ENCODE assay signal across 19 mouse cellular contexts in genomic region chr16:93462286-93462610, GRCm38 (mm10).
DNase-seq lines count a peak whose midpoint lies in the region; ATAC-seq lines count a peak whose summit lies in the region.
"Had no signal": no experiment of that assay in that cellular context is flagged by ENCODE, and none has a peak within 500 bp of the region (broad histone marks: within the 10 kb centered on the region; RNA-seq: fewer than 3 reads in every experiment).

No protein-coding gene starts in this region.

- H3K9me3 ChIP-seq in heart, embryonic 11.5 days (replicated peaks; ENCODE audit: control insufficient read depth, low read length) = no peaks in the 10 kb centered on the region
- no peaks in the 10 kb centered on the region for H3K9me3 ChIP-seq in intestine, embryonic 14.5 days (ENCODE audit: control insufficient read depth, low read length)
- no peaks in the 10 kb centered on the region for H3K9me3 ChIP-seq in intestine, embryonic 16.5 days (ENCODE audit: control insufficient read depth, low read length)
- H3K9me3 ChIP-seq in neural tube, embryonic 15.5 days (replicated peaks) = no peaks in the 10 kb centered on the region
- H3K9me3 ChIP-seq: embryonic facial prominence, embryonic 13.5 days; midbrain, embryonic 10.5 days had no signal

- H3K4me3 ChIP-seq in heart, embryonic 11.5 days (ENCODE audit: low read depth, low read length) = no peak overlapping the region
- no peak overlapping the region for H3K4me3 ChIP-seq in intestine, embryonic 14.5 days (ENCODE audit: low read depth, low read length)
- no peak overlapping the region for H3K4me3 ChIP-seq in intestine, embryonic 16.5 days (ENCODE audit: low read length)
- H3K4me3 ChIP-seq in neural tube, embryonic 15.5 days (replicated peaks) = no peak overlapping the region
- H3K4me3 ChIP-seq: embryonic facial prominence, embryonic 13.5 days; midbrain, embryonic 10.5 days had no signal

- no peak overlapping the region for H3K9ac ChIP-seq in heart, embryonic 11.5 days (ENCODE audit: low read depth, low read length)
- H3K9ac ChIP-seq in intestine, embryonic 14.5 days (ENCODE audit: low read length) = no peak overlapping the region
- H3K9ac ChIP-seq in intestine, embryonic 16.5 days (ENCODE audit: low read depth, low read length) = no peak overlapping the region
- no peak overlapping the region for H3K9ac ChIP-seq in neural tube, embryonic 15.5 days (replicated peaks)
- H3K9ac ChIP-seq: embryonic facial prominence, embryonic 13.5 days had no signal

- H3K27ac ChIP-seq in heart, embryonic 11.5 days (ENCODE audit: low read depth, low read length) = no peak overlapping the region
- H3K27ac ChIP-seq in intestine, embryonic 14.5 days (ENCODE audit: low read depth) = no peak overlapping the region
- no peak overlapping the region for H3K27ac ChIP-seq in intestine, embryonic 16.5 days (ENCODE audit: low read length)
- no peak overlapping the region for H3K27ac ChIP-seq in neural tube, embryonic 15.5 days (replicated peaks)
- H3K27ac ChIP-seq: embryonic facial prominence, embryonic 13.5 days; midbrain, embryonic 10.5 days had no signal

- 31% methylated on average over 8 of the region's 8 CpGs for WGBS in heart, embryonic 11.5 days (ENCODE audit: insufficient replicate concordance)
- WGBS in intestine, embryonic 14.5 days = 16% methylated on average over 8 of the region's 8 CpGs
- 25% methylated on average over 8 of the region's 8 CpGs for WGBS in intestine, embryonic 16.5 days
- 31% methylated on average over 8 of the region's 8 CpGs for WGBS in neural tube, embryonic 15.5 days

- peaks cover 11% of the 10 kb centered on the region for H3K27me3 ChIP-seq in heart, embryonic 11.5 days (ENCODE audit: control insufficient read depth, insufficient read depth, low read length)
- H3K27me3 ChIP-seq in intestine, embryonic 14.5 days (replicated peaks; ENCODE audit: control insufficient read depth, insufficient read depth, low read length) = no peaks in the 10 kb centered on the region
- no peaks in the 10 kb centered on the region for H3K27me3 ChIP-seq in intestine, embryonic 16.5 days (replicated peaks; ENCODE audit: control insufficient read depth, insufficient read depth, low read length)
- H3K27me3 ChIP-seq in neural tube, embryonic 15.5 days (replicated peaks) = no peaks in the 10 kb centered on the region
- H3K27me3 ChIP-seq: CH12.LX had no signal

- H3K4me2 ChIP-seq in heart, embryonic 11.5 days = peak overlapping the region; percentile 16
- no peak overlapping the region for H3K4me2 ChIP-seq in intestine, embryonic 14.5 days (ENCODE audit: low read length)
- H3K4me2 ChIP-seq in intestine, embryonic 16.5 days (ENCODE audit: low read depth, low read length) = no peak overlapping the region
- H3K4me2 ChIP-seq in neural tube, embryonic 15.5 days = no peak overlapping the region
- H3K4me2 ChIP-seq: embryonic facial prominence, embryonic 13.5 days; liver, embryonic 11.5 days had no signal

- H3K4me1 ChIP-seq in heart, embryonic 11.5 days (ENCODE audit: control insufficient read depth, insufficient read depth, low read length) = peaks cover 18% of the 10 kb centered on the region
- H3K4me1 ChIP-seq in intestine, embryonic 14.5 days (replicated peaks; ENCODE audit: control insufficient read depth, insufficient read depth, low read length) = peaks cover 18% of the 10 kb centered on the region
- peaks cover 4% of the 10 kb centered on the region; the same call in 1 of the 2 replicates for H3K4me1 ChIP-seq in intestine, embryonic 16.5 days (ENCODE audit: control insufficient read depth, insufficient read depth, low read length)
- peaks cover 16% of the 10 kb centered on the region for H3K4me1 ChIP-seq in neural tube, embryonic 15.5 days

- DNase-seq in heart, adult 9 months (ENCODE audit: low spot score in 2 of 2) = no peak
- DNase-seq in intestine, embryonic 14.5 days (ENCODE audit: low spot score) = peak; percentile 52
- peak; percentile 14 to 42 for DNase-seq in urinary bladder, postnatal 4 days (ENCODE audit: low spot score in 2 of 2)
- DNase-seq in urinary bladder, postnatal 25 days (ENCODE audit: low spot score) = no peak
- no peak for DNase-seq in adrenal gland, adult 2 months
- DNase-seq: adrenal gland, postnatal 10 days; cerebellum, adult 11-12 months; cerebellum, postnatal 25 days; gastrocnemius, postnatal 14 days; kidney, adult 9 months; layer of hippocampus, postnatal 36 days; thymus, adult 18-20 months had no signal

- ATAC-seq in heart, embryonic 11.5 days (replicated peaks; ENCODE audit: insufficient number of reproducible peaks, low FRiP score, low TSS enrichment) = no peak
- no peak for ATAC-seq in intestine, embryonic 14.5 days (replicated peaks; ENCODE audit: low FRiP score, low TSS enrichment, low read depth)
- no peak for ATAC-seq in intestine, embryonic 16.5 days
- ATAC-seq in neural tube, embryonic 15.5 days (ENCODE audit: low FRiP score) = no peak

- no peaks in the 10 kb centered on the region for H3K36me3 ChIP-seq in heart, embryonic 11.5 days (ENCODE audit: control insufficient read depth, insufficient read depth, low read length)
- no peaks in the 10 kb centered on the region for H3K36me3 ChIP-seq in intestine, embryonic 14.5 days (ENCODE audit: control insufficient read depth, insufficient read depth, low read length)
- H3K36me3 ChIP-seq in intestine, embryonic 16.5 days (ENCODE audit: control insufficient read depth, insufficient read depth, low read length) = no peaks in the 10 kb centered on the region
- no peaks in the 10 kb centered on the region for H3K36me3 ChIP-seq in neural tube, embryonic 15.5 days
- H3K36me3 ChIP-seq: embryonic facial prominence, embryonic 13.5 days; midbrain, embryonic 10.5 days had no signal

Comparison
In these comparisons a context has a peak if more than half of its experiments do, and no peak if none do; other contexts are left out.
1. DNase-seq: peak in intestine, embryonic 14.5 days (single experiment) and urinary bladder, postnatal 4 days (2 of 2); none in heart, adult 9 months (0 of 2), urinary bladder, postnatal 25 days (single experiment) and adrenal gland, adult 2 months (single experiment).